Mouse (Mus musculus) thymus, adult 2 months (tissue): ENCODE results near the gene Ninj2.

Source experiments
- CTCF ChIP-seq: fragments of 200-500 bp; IDR thresholded peaks from 2 replicates; pipeline ENCODE4 v1.5.1; 2012; ENCODE audit warnings: mild to moderate bottlenecking, control low read depth, low read length, moderate library complexity, borderline replicate concordance; ENCODE audit not compliant: control insufficient read depth, poor library complexity, insufficient read depth; ENCODE audit errors: extremely low read depth
- POLR2A ChIP-seq: fragments of 200-500 bp; IDR thresholded peaks from 2 replicates; pipeline ENCODE4 v1.6.1; 2012; ENCODE audit warnings: mild to moderate bottlenecking, low read length, control low read depth, moderate library complexity; ENCODE audit not compliant: control insufficient read depth, poor library complexity, insufficient read depth; ENCODE audit errors: extremely low read depth

GRCm38 (mm10) chr6:120114698-120115097 lies 21.5 kb downstream of the Ninj2 start:
- no peak for TF ChIP-seq POLR2A
- TF ChIP-seq CTCF = no peak
